Mouse (Mus musculus) C2C12 (cell line): ENCODE data around the gene Prickle3.

ENCODE experiments used
- CTCF ChIP-seq: IDR thresholded peaks from one replicate; pipeline ENCODE4 v1.5.1; 2011; ENCODE audit not compliant: control insufficient read depth, insufficient read depth, insufficient read length
- FOSL1 ChIP-seq: IDR thresholded peaks from one replicate; pipeline ENCODE4 v1.8.0; 2011; ENCODE audit warnings: mild to moderate bottlenecking, low read length; ENCODE audit not compliant: poor library complexity, insufficient read depth, severe bottlenecking
- MAX ChIP-seq: IDR thresholded peaks from one replicate; pipeline ENCODE4 v1.6.1; 2011; ENCODE audit warnings: mild to moderate bottlenecking, control low read depth
- MYOD1 ChIP-seq: IDR thresholded peaks from one replicate; pipeline ENCODE4 v1.6.1; 2011; ENCODE audit warnings: low read depth; ENCODE audit not compliant: control insufficient read depth, insufficient read length

- TF ChIP-seq CTCF (no peak), MAX (no peak), FOSL1 (no peak), MYOD1 (no peak)
Observed at GRCm38 (mm10) chrX:7670390-7670881, 13.4 kb downstream of the Prickle3 start.
